Mouse (Mus musculus) ES-Bruce4 (cell line): Measurements from ENCODE around the gene Iqcg.

Experiments used
- CTCF ChIP-seq: IDR thresholded peaks from one replicate; pipeline ENCODE4 v1.8.1; 2011; ENCODE audit warnings: low read depth, low read length
- EP300 ChIP-seq: IDR thresholded peaks from 2 replicates; pipeline ENCODE4 v1.6.1; 2011; ENCODE audit warnings: low read depth, low read length; ENCODE audit not compliant: insufficient read depth
- POLR2A ChIP-seq: IDR thresholded peaks from one replicate; pipeline ENCODE4 v1.8.1; 2011; ENCODE audit warnings: low read length; ENCODE audit not compliant: insufficient read depth

GRCm38 (mm10) chr16:32984631-32985030, 71.4 kb downstream of the Iqcg start:
- TF ChIP-seq CTCF (no peak), POLR2A (no peak), EP300 (no peak)
